Mouse (Mus musculus) intestine, embryonic 14.5 days (tissue): Measurements from ENCODE around the gene Nuak2. TPM values are rescaled to one million over a fixed set of nuclear protein-coding genes. Genes with fewer than 3 reads are reported as not detected.

Source experiments
- ATAC-seq: fragments of 200-750 bp; cut with Nextera tagmentation; replicated peaks from 2 replicates; pipeline ENCODE4 v1.8.0; 2017; ENCODE audit warnings: low read depth, moderate number of reproducible peaks, moderate TSS enrichment, moderate library complexity; ENCODE audit not compliant: low FRiP score, low TSS enrichment
- DNase-seq: peaks from one replicate; pipeline ENCODE4 v3.0.0-alpha.2; 2018; ENCODE audit warnings: low spot score
- H3K27ac ChIP-seq: fragments of 300-500 bp; sonication (generic); 2 replicates; pipeline ENCODE4 v1.5.1; 2014; ENCODE audit warnings: low read depth, mild to moderate bottlenecking, control low read depth
- H3K27me3 ChIP-seq: fragments of 300-500 bp; sonication (generic); replicated peaks from 2 replicates; pipeline ENCODE4 v1.6.1; 2014; ENCODE audit warnings: low read length, control low read depth; ENCODE audit not compliant: control insufficient read depth, insufficient read depth
- H3K36me3 ChIP-seq: fragments of 300-500 bp; sonication (generic); 2 replicates; pipeline ENCODE4 v1.6.1; 2014; ENCODE audit warnings: low read length, control low read depth; ENCODE audit not compliant: control insufficient read depth, insufficient read depth
- H3K4me1 ChIP-seq: fragments of 300-500 bp; sonication (generic); replicated peaks from 2 replicates; pipeline ENCODE4 v1.6.1; 2014; ENCODE audit warnings: low read length, control low read depth, mixed read lengths; ENCODE audit not compliant: control insufficient read depth, insufficient read depth
- H3K4me2 ChIP-seq: fragments of 300-500 bp; sonication (generic); 2 replicates; pipeline ENCODE4 v1.6.1; 2014; ENCODE audit warnings: low read length
- H3K4me3 ChIP-seq: fragments of 300-500 bp; sonication (generic); 2 replicates; pipeline ENCODE4 v1.5.1; 2014; ENCODE audit warnings: low read depth, low read length, control low read depth, mixed read lengths
- H3K9ac ChIP-seq: fragments of 300-500 bp; sonication (generic); 2 replicates; pipeline ENCODE4 v1.6.1; 2014; ENCODE audit warnings: mild to moderate bottlenecking, low read length
- H3K9me3 ChIP-seq: fragments of 300-500 bp; sonication (generic); 2 replicates; pipeline ENCODE4 v1.6.1; 2016; ENCODE audit warnings: low read length, control low read depth; ENCODE audit not compliant: control insufficient read depth
- WGBS: fragments of 180-500 bp; shearing (Covaris S2); extraction: QIAGEN DNeasy Blood & Tissue Kit; methylation state at CpG from one replicate; pipeline ENCODE4 v1.1.7; 2014; 5-methylcytosine and 5-hydroxymethylcytosine counted together
- polyA plus RNA-seq: library from polyadenylated mRNA; unstranded; fragments of >200 nt; fragmentation: Nextera tagmentation; extraction: Ambion mirVana; gene quantifications from 2 replicates; pipeline ENCODE4 v1.2.1, GENCODE M21; 2014

The Nuak2 gene
- polyA plus RNA-seq, 1 experiment from 2014 or later, result 4.4 TPM

GRCm38 (mm10) chr1:132370681-132371173, 54.8 kb downstream of the Nuak2 start:
- 69% methylated on average over 9 of the region's 9 CpGs for WGBS
- Histone ChIP-seq H3K4me2 (no peak overlapping the region), H3K4me3 (no peak overlapping the region), H3K27me3 (no peaks in the 10 kb centered on the region), H3K9me3 (no peaks in the 10 kb centered on the region), H3K27ac (no peak overlapping the region), H3K36me3 (0 out of 2 replicates have a peak, but pooled peaks cover 5% of the 10 kb centered on the region), H3K9ac (no peak overlapping the region), H3K4me1 (peaks cover 30% of the 10 kb centered on the region)
- DNase-seq, result no peak
- no peak for ATAC-seq

- H3K4me1 ChIP-seq, result peaks cover 37% of the 10 kb centered on the region
- ATAC-seq, result no peak
- no peak overlapping the region for H3K4me3 ChIP-seq
- no peak for DNase-seq
- no peak overlapping the region for H3K27ac ChIP-seq
- no peak overlapping the region for H3K9ac ChIP-seq
- 63% methylated on average over 8 of the region's 8 CpGs for WGBS
- no peaks in the 10 kb centered on the region for H3K27me3 ChIP-seq
- no peak overlapping the region for H3K4me2 ChIP-seq
- 0 out of 2 replicates have a peak, but pooled peaks cover 5% of the 10 kb centered on the region for H3K36me3 ChIP-seq
- H3K9me3 ChIP-seq, result no peaks in the 10 kb centered on the region
Measured at GRCm38 (mm10) chr1:132371298-132372081, 55.6 kb downstream of the Nuak2 start.

GRCm38 (mm10) chr1:132372354-132372753, 56.4 kb downstream of the Nuak2 start:
- 83% methylated on average over 5 of the region's 5 CpGs for WGBS
- no peak overlapping the region for H3K9ac ChIP-seq

GRCm38 (mm10) chr1:132372896-132373534, 57.1 kb downstream of the Nuak2 start:
- H3K4me1 ChIP-seq, result peaks cover 48% of the 10 kb centered on the region
- H3K4me3 ChIP-seq, result no peak overlapping the region
- H3K27ac ChIP-seq, result no peak overlapping the region
- no peak for ATAC-seq
- DNase-seq, result no peak
- no peaks in the 10 kb centered on the region for H3K27me3 ChIP-seq
- H3K4me2 ChIP-seq, result no peak overlapping the region
- 87% methylated on average over 6 of the region's 6 CpGs for WGBS
- H3K9me3 ChIP-seq, result no peaks in the 10 kb centered on the region
- no peak overlapping the region for H3K9ac ChIP-seq
- H3K36me3 ChIP-seq, result peaks cover 9% of the 10 kb centered on the region; the same call in 1 of the 2 replicates

More at GRCm38 (mm10) chr1:132372354-132372753, 56.4 kb downstream of the Nuak2 start:
- DNase-seq (no peak), ATAC-seq (no peak)
- H3K4me1 ChIP-seq, result peaks cover 45% of the 10 kb centered on the region
- no peak overlapping the region for H3K27ac ChIP-seq
- H3K4me2 ChIP-seq, result no peak overlapping the region
- no peaks in the 10 kb centered on the region for H3K9me3 ChIP-seq
- no peak overlapping the region for H3K4me3 ChIP-seq
- H3K27me3 ChIP-seq, result no peaks in the 10 kb centered on the region
- H3K36me3 ChIP-seq, result 0 out of 2 replicates have a peak, but pooled peaks cover 5% of the 10 kb centered on the region

GRCm38 (mm10) chr1:132374140-132374872, 58.4 kb downstream of the Nuak2 start:
- H3K27me3 ChIP-seq, result no peaks in the 10 kb centered on the region
- ATAC-seq (no peak), DNase-seq (no peak)
- no peak overlapping the region for H3K4me3 ChIP-seq
- no peak overlapping the region for H3K4me2 ChIP-seq
- 26% methylated on average over 5 of the region's 5 CpGs for WGBS
- no peaks in the 10 kb centered on the region for H3K9me3 ChIP-seq
- H3K27ac ChIP-seq, result no peak overlapping the region
- no peak overlapping the region for H3K9ac ChIP-seq
- peaks cover 48% of the 10 kb centered on the region for H3K4me1 ChIP-seq
- H3K36me3 ChIP-seq, result peaks cover 18% of the 10 kb centered on the region

- 65% methylated on average over 3 of the region's 3 CpGs for WGBS
- ATAC-seq, result no peak
- H3K27ac ChIP-seq, result no peak overlapping the region
Measured at GRCm38 (mm10) chr1:132374873-132375244, 58.9 kb downstream of the Nuak2 start.

GRCm38 (mm10) chr1:132375256-132375655, 59.3 kb downstream of the Nuak2 start:
- H3K4me3 ChIP-seq, result no peak overlapping the region
- H3K9ac ChIP-seq, result no peak overlapping the region
- no peak overlapping the region for H3K4me2 ChIP-seq
- peaks cover 28% of the 10 kb centered on the region for H3K36me3 ChIP-seq
- H3K9me3 ChIP-seq, result no peaks in the 10 kb centered on the region
- H3K27ac ChIP-seq, result no peak overlapping the region
- 0 out of 2 replicates have a peak, but pooled peaks have one; percentile 26 for ATAC-seq
- no peaks in the 10 kb centered on the region for H3K27me3 ChIP-seq
- DNase-seq, result no peak
- peaks cover 48% of the 10 kb centered on the region for H3K4me1 ChIP-seq
- WGBS, result 33% methylated on average over 4 of the region's 4 CpGs

More at GRCm38 (mm10) chr1:132374873-132375244, 58.9 kb downstream of the Nuak2 start:
- Histone ChIP-seq H3K4me1 (peaks cover 48% of the 10 kb centered on the region), H3K4me3 (no peak overlapping the region), H3K4me2 (no peak overlapping the region), H3K9me3 (no peaks in the 10 kb centered on the region), H3K27me3 (no peaks in the 10 kb centered on the region), H3K36me3 (peaks cover 24% of the 10 kb centered on the region), H3K9ac (no peak overlapping the region)
- no peak for DNase-seq
